Mouse (Mus musculus) spleen, adult 2 months (tissue): ENCODE results near the gene H2afy. TPM values are rescaled to one million over a fixed set of nuclear protein-coding genes. Genes with fewer than 3 reads are reported as not detected.

Experiments
- DNase-seq, 2 experiments: peaks; one replicate each; pipeline versions ENCODE4 v3.0.0 to v3.0.0-alpha.2; 2012 to 2021; ENCODE audit warnings: low spot score in 2 of 2, low read depth in 1 of 2
- H3K27ac ChIP-seq: fragments of 200-500 bp; 2 replicates; pipeline ENCODE4 v1.5.1; 2012; ENCODE audit warnings: low read length, inconsistent platforms; ENCODE audit not compliant: insufficient read depth
- H3K27me3 ChIP-seq: fragments of 200-500 bp; 2 replicates; pipeline ENCODE4 v1.6.1; 2012; ENCODE audit warnings: mild to moderate bottlenecking, moderate library complexity, low read length, inconsistent platforms; ENCODE audit not compliant: control insufficient read depth, insufficient read depth
- H3K36me3 ChIP-seq: fragments of 200-500 bp; 2 replicates; pipeline ENCODE4 v1.6.1; 2012; ENCODE audit warnings: mild to moderate bottlenecking, low read length, inconsistent platforms; ENCODE audit not compliant: control insufficient read depth, insufficient read depth
- H3K4me1 ChIP-seq: fragments of 200-500 bp; 2 replicates; pipeline ENCODE4 v1.6.1; 2011; ENCODE audit warnings: inconsistent platforms; ENCODE audit not compliant: control insufficient read depth, insufficient read depth, insufficient read length
- H3K4me3 ChIP-seq: fragments of 200-500 bp; 2 replicates; pipeline ENCODE4 v1.5.1; 2011; ENCODE audit warnings: mild to moderate bottlenecking, inconsistent platforms; ENCODE audit not compliant: insufficient read depth, insufficient read length; ENCODE audit errors: extremely low read depth
- CTCF ChIP-seq: fragments of 200-500 bp; IDR thresholded peaks from 2 replicates; pipeline ENCODE4 v1.5.1; 2011; ENCODE audit warnings: mild to moderate bottlenecking, inconsistent platforms; ENCODE audit not compliant: insufficient read depth, insufficient read length, insufficient replicate concordance; ENCODE audit errors: extremely low read depth
- POLR2A ChIP-seq: fragments of 200-500 bp; IDR thresholded peaks from 2 replicates; pipeline ENCODE4 v1.6.1; 2011; ENCODE audit warnings: low read depth, low read length, inconsistent platforms
- WGBS: fragments of 180-500 bp; shearing (Covaris S2); methylation state at CpG from one replicate; pipeline ENCODE4 v1.1.7; 2018; 5-methylcytosine and 5-hydroxymethylcytosine counted together
- polyA plus RNA-seq: library from polyadenylated mRNA; depleted of rRNA; stranded (reverse); fragments of >200 nt; gene quantifications from 2 replicates; pipeline ENCODE4 v1.2.3, GENCODE M21; 2012

H2afy gene
- polyA plus RNA-seq, 1 experiment = 125 TPM

GRCm38 (mm10) chr13:56159614-56160363 is 23.6 kb upstream of the H2afy start:
- DNase-seq = no peak
- no peaks in the 10 kb centered on the region for H3K36me3 ChIP-seq
- H3K4me3 ChIP-seq = no peak overlapping the region
- H3K27me3 ChIP-seq = no peaks in the 10 kb centered on the region
- WGBS = 15% methylated on average over 17 of the region's 17 CpGs
- TF ChIP-seq POLR2A = no peak
- H3K27ac ChIP-seq = no peak overlapping the region
- H3K4me1 ChIP-seq = peaks cover 22% of the 10 kb centered on the region; the same call in 1 of the 2 replicates

DNA sequence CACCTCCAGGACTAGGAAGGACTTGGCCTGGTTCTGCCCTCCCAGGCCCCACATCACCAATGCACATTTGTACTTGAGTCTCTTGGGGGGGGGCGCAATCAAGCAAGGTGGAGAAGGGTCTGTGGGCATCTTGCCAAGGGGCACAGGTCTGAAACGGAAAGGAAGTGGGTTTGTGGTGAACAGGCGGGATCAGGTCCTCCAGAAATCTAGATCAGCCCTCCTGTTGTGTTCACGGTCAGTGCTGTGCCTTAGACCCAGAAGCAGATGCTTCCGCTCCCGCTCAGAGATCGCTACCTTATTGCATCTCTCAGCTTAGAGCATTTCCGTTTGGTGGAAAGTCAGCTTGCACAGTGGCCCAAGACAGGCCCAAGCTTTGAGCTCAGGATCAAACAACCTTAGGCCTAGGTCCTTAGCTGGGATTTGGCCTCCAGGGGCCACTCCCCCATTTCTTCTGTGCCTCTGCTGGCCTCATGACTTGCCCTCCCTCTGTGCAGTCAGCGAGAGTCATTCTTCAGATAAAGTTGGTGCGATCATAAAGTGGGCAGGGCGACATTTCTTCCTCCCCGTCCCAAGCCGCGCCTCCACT is 22.9 kb upstream of the H2afy start:
- H3K27me3 ChIP-seq = no peaks in the 10 kb centered on the region
- TF ChIP-seq CTCF (no peak), POLR2A (no peak)
- H3K27ac ChIP-seq = peak overlapping the region; percentile 21
- 7% methylated on average over 14 of the region's 14 CpGs for WGBS
- H3K4me3 ChIP-seq = no peak overlapping the region
- peak in 1 of 2 experiments; percentile 56 for DNase-seq
- no peaks in the 10 kb centered on the region for H3K36me3 ChIP-seq
- peaks cover 20% of the 10 kb centered on the region; the same call in 1 of the 2 replicates for H3K4me1 ChIP-seq

DNA sequence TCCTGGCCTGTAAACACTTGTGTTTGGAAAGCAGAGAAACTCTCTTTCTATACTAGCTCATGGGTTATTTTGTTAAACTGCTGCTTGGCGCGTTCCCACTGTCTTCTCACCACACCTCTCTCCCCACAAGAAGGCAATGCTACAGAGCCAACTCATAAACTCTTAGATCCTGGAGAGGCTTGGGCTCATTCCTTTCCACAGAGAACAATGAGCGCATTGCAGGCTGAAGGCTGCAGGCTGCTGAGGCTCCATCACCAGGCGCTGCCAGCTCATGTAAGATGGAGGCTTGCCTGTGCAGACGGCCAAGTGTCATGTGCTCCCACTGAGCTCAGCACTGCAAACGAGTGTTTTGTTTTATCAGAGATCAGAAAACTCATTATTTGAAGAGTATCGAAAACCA is 19.5 kb upstream of the H2afy start:
- H3K27me3 ChIP-seq = no peaks in the 10 kb centered on the region
- H3K36me3 ChIP-seq = no peaks in the 10 kb centered on the region
- peaks cover 9% of the 10 kb centered on the region; the same call in 1 of the 2 replicates for H3K4me1 ChIP-seq
- no peak overlapping the region for H3K4me3 ChIP-seq
- no peak for TF ChIP-seq POLR2A
- DNase-seq = no peak
- WGBS = 80% methylated on average over 7 of the region's 7 CpGs
- H3K27ac ChIP-seq = no peak overlapping the region

DNA sequence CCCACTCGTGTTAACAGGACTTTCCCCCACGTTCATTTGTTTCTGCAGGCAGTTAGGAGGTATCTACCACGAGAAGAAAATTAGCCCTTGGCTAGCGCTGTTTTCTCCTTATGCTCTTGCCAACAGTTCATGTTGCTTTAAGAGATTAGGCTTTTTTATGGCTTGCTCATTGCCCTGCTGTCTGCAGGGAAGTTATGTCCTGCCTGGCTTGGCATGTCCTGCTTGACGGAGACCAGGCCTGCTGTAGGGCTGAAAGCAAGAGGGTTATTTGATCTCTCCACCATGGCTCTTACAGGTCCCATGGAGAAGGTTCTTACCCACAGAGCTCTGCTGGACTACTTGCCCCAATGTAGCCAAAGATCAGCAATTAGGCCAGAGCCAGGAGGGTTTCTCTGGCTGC is 18.9 kb upstream of the H2afy start:
- Histone ChIP-seq H3K27me3 (no peaks in the 10 kb centered on the region), H3K27ac (no peak overlapping the region), H3K4me1 (peaks cover 9% of the 10 kb centered on the region; the same call in 1 of the 2 replicates), H3K4me3 (no peak overlapping the region), H3K36me3 (no peaks in the 10 kb centered on the region)
- 59% methylated on average over 5 of the region's 5 CpGs for WGBS
- DNase-seq = no peak
- TF ChIP-seq POLR2A (no peak), CTCF (no peak)

DNA sequence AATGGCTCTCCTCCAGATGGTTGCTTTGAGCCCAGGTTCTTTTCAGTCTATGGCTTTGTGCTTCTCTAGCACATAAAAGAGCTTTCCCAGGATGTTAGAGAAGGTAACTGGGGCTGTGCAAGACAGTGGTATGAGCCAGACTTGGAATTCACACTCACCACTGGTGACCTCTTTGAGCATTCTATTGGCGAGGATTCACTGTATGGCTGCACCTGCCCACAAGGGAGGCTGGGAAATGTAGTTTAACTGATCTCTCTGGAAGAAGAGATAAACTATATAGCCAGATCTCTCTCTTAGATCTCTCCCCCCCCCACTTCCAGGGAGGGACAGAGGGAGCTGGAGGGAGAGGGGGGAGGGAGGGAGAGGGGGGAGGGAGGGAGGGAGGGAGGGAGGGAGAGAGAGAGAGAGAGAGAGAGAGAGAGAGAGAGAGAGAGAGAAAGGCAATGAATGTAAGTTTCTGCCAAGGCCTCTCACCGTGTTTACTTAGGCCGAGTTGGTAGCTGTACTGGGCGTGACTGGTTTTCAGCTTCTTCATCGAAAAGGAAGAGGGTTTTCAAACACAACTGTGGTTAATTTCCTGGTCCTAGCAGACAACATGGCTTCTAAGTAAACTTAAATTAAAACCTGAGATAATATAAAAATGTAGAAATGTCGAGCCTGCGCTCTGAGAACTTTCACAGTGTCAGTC is 16.8 kb upstream of the H2afy start:
- TF ChIP-seq CTCF = no peak
- TF ChIP-seq POLR2A = no peak
- H3K27me3 ChIP-seq = no peaks in the 10 kb centered on the region
- DNase-seq = no peak
- peak overlapping the region; percentile 42; the same call in 1 of the 2 replicates for H3K27ac ChIP-seq
- H3K4me3 ChIP-seq = no peak overlapping the region
- H3K36me3 ChIP-seq = no peaks in the 10 kb centered on the region
- no peaks in the 10 kb centered on the region for H3K4me1 ChIP-seq
- WGBS = 25% methylated on average over 7 of the region's 7 CpGs

DNA sequence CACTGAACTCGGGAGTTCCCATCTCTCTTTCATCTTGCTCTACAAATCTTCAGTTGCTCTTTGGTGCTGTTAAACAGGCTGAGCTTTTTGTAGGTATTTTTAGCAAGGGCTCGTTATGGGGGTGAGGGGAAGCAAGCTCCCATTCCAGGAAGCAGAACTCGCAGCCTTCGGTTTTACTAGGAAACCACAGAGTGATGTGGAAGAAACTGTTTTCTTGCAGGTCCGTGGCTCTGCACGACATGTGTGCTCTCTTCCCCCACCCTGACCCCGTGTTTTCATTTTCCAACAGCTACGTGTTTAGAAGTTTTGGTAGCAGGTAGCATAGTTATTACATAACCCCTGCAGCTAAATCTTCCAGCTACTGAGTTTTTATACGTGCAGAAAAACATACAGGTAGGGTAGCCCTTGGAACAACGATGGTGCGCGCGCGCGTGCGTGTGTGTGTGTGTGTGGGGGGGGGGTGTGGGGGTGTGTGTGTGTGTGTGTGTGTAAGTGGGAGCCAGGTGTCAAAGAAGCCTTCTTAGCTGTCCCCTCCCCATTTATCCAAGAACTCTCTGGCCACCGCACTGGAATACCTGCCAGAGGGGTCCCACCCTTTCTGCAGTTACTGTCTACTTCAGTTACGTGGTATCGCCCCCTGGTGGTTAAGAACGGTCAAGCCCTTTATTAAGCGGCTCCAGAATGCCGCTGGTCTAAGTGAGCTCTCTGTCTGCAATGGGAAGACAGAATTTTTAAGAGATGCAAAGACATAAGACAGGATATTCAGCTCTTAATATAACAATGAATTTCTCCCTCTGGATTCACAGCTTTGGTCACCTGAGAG is 15.5 kb upstream of the H2afy start:
- Histone ChIP-seq H3K4me3 (peak overlapping the region; percentile 44), H3K27me3 (no peaks in the 10 kb centered on the region), H3K36me3 (no peaks in the 10 kb centered on the region), H3K4me1 (no peaks in the 10 kb centered on the region), H3K27ac (0 out of 2 replicates have a peak overlapping the region, but pooled peaks have one; percentile 54)
- no peak for TF ChIP-seq POLR2A
- peak; percentile 53; the same call in 1 of the 2 replicates for TF ChIP-seq CTCF
- 1% methylated on average over 22 of the region's 22 CpGs for WGBS
- DNase-seq = peak; percentile 61 to 65
